In the genomic region with DNA sequence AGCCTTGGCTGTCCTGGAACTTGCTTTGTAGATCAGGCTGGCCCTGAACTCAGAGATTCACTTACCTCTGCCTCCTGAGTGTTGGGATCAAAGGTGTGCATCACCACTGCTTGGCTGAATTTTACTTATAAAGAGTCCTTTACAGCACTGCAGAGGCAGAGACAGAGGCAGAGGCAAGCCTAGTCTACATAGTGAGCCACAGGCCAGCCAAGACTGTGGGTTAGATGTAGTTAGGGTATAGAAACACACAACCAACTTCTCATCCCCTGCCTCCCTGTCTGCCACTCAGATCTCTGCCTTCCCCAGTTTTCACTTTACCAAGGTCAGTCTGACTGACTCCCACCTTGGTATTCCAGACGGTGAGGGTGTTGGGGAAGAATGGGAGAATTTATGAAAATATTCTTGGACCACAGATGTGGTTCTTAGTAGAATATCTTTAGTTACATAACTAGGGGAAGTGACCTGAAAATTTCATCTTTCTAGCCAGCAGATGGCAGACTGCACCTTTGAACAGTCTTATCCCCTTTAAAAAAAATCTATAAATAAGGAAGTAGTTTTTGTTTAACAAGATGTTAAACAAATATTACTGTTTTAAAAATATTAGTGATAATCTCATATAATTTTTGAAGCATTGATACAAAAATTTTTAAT, we compare ENCODE assay signal across 9 mouse cellular contexts.
DNase-seq lines count a peak whose midpoint lies in the region; ATAC-seq and TF ChIP-seq lines count a peak whose summit lies in the region.
"Had no signal": no experiment of that assay in that cellular context is flagged by ENCODE, and none has a peak within 500 bp of the region (broad histone marks: within the 10 kb centered on the region; RNA-seq: fewer than 3 reads in every experiment).

No protein-coding gene starts in this region.

- ATAC-seq in neutrophil, adult 5-6 weeks (ENCODE audit: extremely low read depth, insufficient number of reproducible peaks, low FRiP score, poor library complexity, severe bottlenecking) = peak; percentile 41; the same call in 1 of the 2 replicates
- no peak for ATAC-seq in erythroid progenitor cell, adult 5-6 weeks (replicated peaks; ENCODE audit: low FRiP score, poor library complexity, severe bottlenecking)

- H3K9me3 ChIP-seq in MEL (replicated peaks; ENCODE audit: insufficient read depth, low read length) = no peaks in the 10 kb centered on the region
- H3K9me3 ChIP-seq: stomach, embryonic 15.5 days had no signal

- no peaks in the 10 kb centered on the region for H3K4me1 ChIP-seq in MEL (ENCODE audit: control insufficient read depth in 1 of 2, insufficient read depth in 2 of 2, low read length in 2 of 2)
- H3K4me1 ChIP-seq: stomach, embryonic 15.5 days had no signal

- DNase-seq in adrenal gland, postnatal 14 days = peak; percentile 25
- DNase-seq in adrenal gland, postnatal 4 days (ENCODE audit: low spot score in 2 of 2) = no peak
- DNase-seq in layer of hippocampus, adult 11-12 months (ENCODE audit: low spot score) = peak; percentile 58
- no peak for DNase-seq in layer of hippocampus, adult 9-10 months (ENCODE audit: low spot score)
- peak; percentile 79 for DNase-seq in MEL (ENCODE audit: low read depth, low spot score)
- DNase-seq in fibroblast of lung, adult 2 months (ENCODE audit: low read depth) = peak; percentile 47

- TF ChIP-seq RAD21 in MEL (IDR thresholded peaks at IDR 0.05; ENCODE audit: low read depth, low read length) = peak; percentile 91

- TF ChIP-seq POLR2A in MEL (IDR thresholded peaks at IDR 0.05; ENCODE audit: control insufficient read depth in 1 of 2, insufficient read depth in 1 of 2, low read depth in 1 of 2, low read length in 2 of 2, poor library complexity in 1 of 2) = no peak

- H3K9ac ChIP-seq in MEL (ENCODE audit: control insufficient read depth, low read depth, low read length, poor library complexity, severe bottlenecking) = no peak overlapping the region
- H3K9ac ChIP-seq: stomach, embryonic 15.5 days had no signal

- H3K27me3 ChIP-seq in MEL (ENCODE audit: control insufficient read depth in 1 of 2, insufficient read depth in 2 of 2, low read length in 2 of 2) = no peaks in the 10 kb centered on the region
- H3K27me3 ChIP-seq: stomach, embryonic 15.5 days had no signal

- peak in 2 of 3 experiments; percentile 31 to 84; a peak in 4 of 6 replicates for TF ChIP-seq CTCF in MEL (IDR thresholded peaks at IDR 0.05 in 2 of 3, conservative IDR thresholded peaks at IDR 0.05 in 1 of 3; ENCODE audit: control insufficient read depth in 1 of 3, insufficient read depth in 1 of 3, low read depth in 2 of 3, low read length in 3 of 3, poor library complexity in 1 of 3, severe bottlenecking in 1 of 3)

- H3K36me3 ChIP-seq in MEL (ENCODE audit: control insufficient read depth in 1 of 2, insufficient read depth in 2 of 2, low read length in 2 of 2) = no peaks in the 10 kb centered on the region
- H3K36me3 ChIP-seq: stomach, embryonic 15.5 days had no signal

- no peak overlapping the region for H3K27ac ChIP-seq in MEL (ENCODE audit: control insufficient read depth, low read depth, low read length)
- H3K27ac ChIP-seq: stomach, embryonic 15.5 days had no signal

- H3K4me3 ChIP-seq in MEL (ENCODE audit: control insufficient read depth in 1 of 2, insufficient read depth in 1 of 2, low read depth in 2 of 2, low read length in 2 of 2) = no peak overlapping the region
- H3K4me3 ChIP-seq: stomach, embryonic 15.5 days had no signal

- no peaks in the 10 kb centered on the region; the same call in 1 of the 2 replicates for H3K79me2 ChIP-seq in MEL (ENCODE audit: control insufficient read depth, insufficient read depth, low read length, poor library complexity)

- no peak for TF ChIP-seq EP300 in MEL (IDR thresholded peaks at IDR 0.05; ENCODE audit: low read depth in 1 of 2, low read length in 2 of 2)

TF ChIP-seq in MEL, 35 proteins besides CTCF, POLR2A, EP300 and RAD21:
- TF ChIP-seq UBTF (IDR thresholded peaks at IDR 0.05; ENCODE audit: borderline replicate concordance, insufficient read depth, low read depth, low read length) = no peak
- peak; percentile 81 for TF ChIP-seq SMC3 (IDR thresholded peaks at IDR 0.05; ENCODE audit: low read depth, low read length)
- 0 out of 2 replicates have a peak, but pooled peaks have one; percentile 16 for TF ChIP-seq BHLHE40 (IDR thresholded peaks at IDR 0.05; ENCODE audit: borderline replicate concordance, low read depth, low read length)
- no peak for TF ChIP-seq ZKSCAN1 (IDR thresholded peaks at IDR 0.05; ENCODE audit: low read depth, low read length)
- TF ChIP-seq POLR2AphosphoS5 (IDR thresholded peaks at IDR 0.05; ENCODE audit: borderline replicate concordance, low read depth, low read length) = no peak
- no peak for TF ChIP-seq CHD2 (IDR thresholded peaks at IDR 0.05; ENCODE audit: low read length)
- TF ChIP-seq NRF1 (IDR thresholded peaks at IDR 0.05; ENCODE audit: insufficient read depth, low read depth, low read length, poor library complexity, severe bottlenecking) = no peak
- TF ChIP-seq MYB (IDR thresholded peaks at IDR 0.05; ENCODE audit: low read depth, low read length) = no peak
- no peak for TF ChIP-seq GATA1 (IDR thresholded peaks at IDR 0.05; ENCODE audit: low read depth, low read length)
- TF ChIP-seq HCFC1 (IDR thresholded peaks at IDR 0.05; ENCODE audit: low read depth, low read length) = no peak
- TF ChIP-seq USF1 (IDR thresholded peaks at IDR 0.05; ENCODE audit: low read depth, low read length) = no peak
- TF ChIP-seq TCF12 (IDR thresholded peaks at IDR 0.05; ENCODE audit: low read depth, low read length) = no peak
- no peak for TF ChIP-seq TAL1 (IDR thresholded peaks at IDR 0.05; ENCODE audit: low read length)
- TF ChIP-seq KAT2A (conservative IDR thresholded peaks at IDR 0.05; ENCODE audit: low read depth, low read length) = no peak
- peak; percentile 79 for TF ChIP-seq ELF1 (IDR thresholded peaks at IDR 0.05; ENCODE audit: low read depth, low read length)
- TF ChIP-seq TBP (IDR thresholded peaks at IDR 0.05; ENCODE audit: low read depth, low read length) = no peak
- TF ChIP-seq RCOR1 (IDR thresholded peaks at IDR 0.05; ENCODE audit: low read depth, low read length) = no peak
- TF ChIP-seq ZC3H11A (IDR thresholded peaks at IDR 0.05; ENCODE audit: low read depth, low read length) = peak; percentile 74
- no peak for TF ChIP-seq MYC (IDR thresholded peaks at IDR 0.05; ENCODE audit: low read depth, low read length)
- TF ChIP-seq MXI1 (IDR thresholded peaks at IDR 0.05; ENCODE audit: low read depth, low read length) = no peak
- no peak for TF ChIP-seq MEF2A (IDR thresholded peaks at IDR 0.05; ENCODE audit: extremely low read depth, insufficient replicate concordance, low read depth, low read length, poor library complexity, severe bottlenecking)
- TF ChIP-seq USF2 (IDR thresholded peaks at IDR 0.05; ENCODE audit: borderline replicate concordance in 1 of 2, insufficient read depth in 1 of 2, low read depth in 1 of 2, low read length in 2 of 2) = no peak
- TF ChIP-seq JUND (IDR thresholded peaks at IDR 0.05; ENCODE audit: low read depth, low read length) = no peak
- no peak for TF ChIP-seq ETS1 (IDR thresholded peaks at IDR 0.05; ENCODE audit: low read depth, low read length)
- TF ChIP-seq MAX (IDR thresholded peaks at IDR 0.05; ENCODE audit: low read length) = no peak
- TF ChIP-seq MAFK (IDR thresholded peaks at IDR 0.05; ENCODE audit: borderline replicate concordance, low read depth, low read length) = no peak
- no peak for TF ChIP-seq ZMIZ1 (IDR thresholded peaks at IDR 0.05; ENCODE audit: low read depth, low read length)
- no peak for TF ChIP-seq E2F4 (IDR thresholded peaks at IDR 0.05; ENCODE audit: borderline replicate concordance, low read depth, low read length)
- no peak for TF ChIP-seq GABPA (IDR thresholded peaks at IDR 0.05; ENCODE audit: low read depth, low read length)
- no peak for TF ChIP-seq CHD1 (IDR thresholded peaks at IDR 0.05; ENCODE audit: low read depth, low read length)
- peak; percentile 97 for TF ChIP-seq ZNF384 (IDR thresholded peaks at IDR 0.05; ENCODE audit: low read depth, low read length)
- TF ChIP-seq MAZ (IDR thresholded peaks at IDR 0.05; ENCODE audit: low read depth, low read length) = no peak
- TF ChIP-seq SIN3A (IDR thresholded peaks at IDR 0.05; ENCODE audit: low read length) = no peak; the same call in 1 of the 2 replicates
- no peak for TF ChIP-seq NELFE (IDR thresholded peaks at IDR 0.05; ENCODE audit: low read depth, low read length)
- TF ChIP-seq POLR2AphosphoS2 (IDR thresholded peaks at IDR 0.05; ENCODE audit: low read length) = no peak

Comparison
In these comparisons a context has a peak if more than half of its experiments do, and no peak if none do; other contexts are left out.
1. DNase-seq: peak in adrenal gland, postnatal 14 days (single experiment), layer of hippocampus, adult 11-12 months (single experiment), MEL (single experiment) and fibroblast of lung, adult 2 months (single experiment); none in adrenal gland, postnatal 4 days (0 of 2) and layer of hippocampus, adult 9-10 months (single experiment).